Mouse (Mus musculus) urinary bladder, postnatal 36 days (tissue): Measurements from ENCODE around the gene Bpifb6.

Source experiments
- DNase-seq, 2 experiments: peaks; one replicate each; pipeline ENCODE4 v3.0.0; 2022; ENCODE audit warnings: low spot score in 2 of 2, mixed read lengths in 1 of 2

Gene Bpifb6

GRCm38 (mm10) chr2:153900088-153900487, at the start of gene Bpifb6:
TSS of gene Bpifb6 (plus strand) at chr2:153900388.
- no peak for DNase-seq

DNA sequence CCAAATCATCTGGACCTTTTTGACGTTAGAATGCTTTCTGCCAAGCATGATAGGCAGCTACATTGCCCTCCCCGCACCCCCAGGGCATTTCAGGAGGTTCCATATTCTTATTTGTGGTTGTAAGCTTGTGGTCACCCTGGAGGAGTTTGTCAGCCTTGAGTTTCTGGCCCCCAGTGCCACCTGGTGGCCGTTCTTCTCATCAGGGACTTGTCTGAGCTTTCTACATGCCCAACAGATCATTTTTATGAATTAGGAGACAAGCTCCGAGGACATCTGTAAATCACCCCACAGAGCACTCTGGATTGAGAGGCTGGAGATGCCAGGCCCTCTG, 49.2 kb upstream of the Bpifb6 start:
- DNase-seq = peak; percentile 34 to 37

DNA sequence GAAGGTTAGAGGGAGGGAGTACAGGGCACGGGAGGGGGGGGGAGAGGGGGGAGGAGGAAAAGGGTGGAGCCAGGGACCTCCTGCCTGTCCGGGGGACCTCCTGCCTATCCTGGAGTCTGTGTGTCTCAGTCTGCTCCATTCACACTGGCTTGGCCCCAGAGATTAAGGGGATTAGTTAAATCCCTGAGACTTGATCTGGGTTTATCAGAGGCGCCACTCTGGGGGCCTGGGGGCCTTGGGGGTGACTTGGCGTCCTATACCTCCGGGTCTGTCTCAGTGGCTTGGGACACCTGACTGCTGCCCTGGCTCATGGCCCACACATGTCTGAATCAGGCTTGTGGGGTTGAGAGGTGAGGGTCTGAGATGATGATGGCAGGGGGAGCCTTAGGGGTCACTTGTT, 46.6 kb upstream of the Bpifb6 start:
- no peak for DNase-seq

- DNase-seq = no peak
These were observed 40.6 kb upstream of the Bpifb6 start for GRCm38 (mm10) chr2:153859581-153859980.

GRCm38 (mm10) chr2:153860315-153860714, 39.9 kb upstream of the Bpifb6 start:
- DNase-seq = no peak

- no peak for DNase-seq
These were observed 39.5 kb upstream of the Bpifb6 start for GRCm38 (mm10) chr2:153860715-153861114.

DNA sequence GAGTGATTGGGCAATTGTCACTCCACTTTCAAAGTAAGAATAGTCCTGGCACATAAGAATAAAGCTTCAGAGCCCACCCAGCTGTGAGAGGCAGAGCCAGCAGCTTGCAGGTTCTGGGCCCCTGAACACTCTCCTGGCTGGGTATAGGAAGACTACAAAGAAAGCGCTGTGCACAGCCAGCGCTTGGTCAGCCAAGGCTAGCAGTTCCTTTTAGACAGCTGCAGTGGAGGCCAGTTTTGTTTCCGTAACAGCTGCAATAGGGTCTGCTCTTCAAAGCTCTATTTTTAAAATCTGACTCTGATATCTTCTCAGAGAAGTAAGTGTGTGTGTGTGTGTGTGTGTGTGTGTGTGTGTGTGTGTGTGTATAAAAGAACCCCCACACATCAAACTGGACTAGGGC, 38.2 kb upstream of the Bpifb6 start:
- no peak for DNase-seq

DNA sequence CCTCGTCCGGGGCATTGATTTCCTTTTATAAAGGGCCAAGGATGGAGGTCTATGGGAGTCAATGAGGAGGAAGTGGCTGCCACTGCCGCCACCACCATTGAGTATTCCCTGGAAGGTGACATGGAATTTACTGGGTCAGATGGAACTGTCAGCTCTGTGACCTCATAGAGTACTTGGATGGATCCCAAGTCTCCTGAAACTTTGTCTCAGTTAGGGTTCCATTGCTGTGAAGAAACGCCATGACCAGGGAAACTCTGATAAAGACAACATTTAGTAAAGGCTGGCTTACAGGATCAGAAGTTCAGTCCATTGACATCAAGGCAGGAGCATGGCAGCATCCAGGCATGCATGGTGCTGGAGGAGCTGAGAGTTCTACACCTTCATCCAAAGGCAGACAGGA, 29.2 kb upstream of the Bpifb6 start, which contains the start of gene Sun5:
TSS of gene Sun5 (minus strand) at position 101 of the 400 bp plus-strand sequence.
- DNase-seq = no peak

GRCm38 (mm10) chr2:153874745-153875144, 25.4 kb upstream of the Bpifb6 start, which contains the start of gene Bpifb2:
TSS of gene Bpifb2 (plus strand) at chr2:153875045.
- DNase-seq = no peak

DNA sequence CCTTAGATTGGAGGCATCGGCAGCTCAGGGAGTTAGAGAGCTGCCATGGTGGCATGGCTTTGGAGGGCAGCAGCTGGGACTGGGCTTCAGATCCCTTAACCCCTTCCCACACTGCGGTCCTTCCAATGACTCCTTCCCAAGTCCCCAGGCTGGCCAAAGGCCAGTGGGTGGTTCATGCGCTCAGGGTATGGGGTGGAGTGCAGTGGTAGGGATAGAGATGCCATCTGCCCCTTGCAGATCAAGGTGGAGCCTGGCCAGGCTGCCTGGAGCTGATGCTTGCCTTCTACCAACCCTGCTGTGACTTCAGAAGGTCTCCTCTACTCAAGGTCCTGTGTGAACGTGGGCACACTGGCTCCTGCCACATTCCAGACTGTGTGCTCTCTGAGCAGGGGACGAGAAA, 1.1 kb upstream of the Bpifb6 start:
- DNase-seq = no peak

- DNase-seq = peak in 1 of 2 experiments; percentile 4
These were observed 2.5 kb downstream of the Bpifb6 start for GRCm38 (mm10) chr2:153902726-153903125.

GRCm38 (mm10) chr2:153906626-153907025, 6.4 kb downstream of the Bpifb6 start:
- DNase-seq = no peak

GRCm38 (mm10) chr2:153914151-153914550, 14.0 kb downstream of the Bpifb6 start:
- peak in 1 of 2 experiments; percentile 26 for DNase-seq

DNA sequence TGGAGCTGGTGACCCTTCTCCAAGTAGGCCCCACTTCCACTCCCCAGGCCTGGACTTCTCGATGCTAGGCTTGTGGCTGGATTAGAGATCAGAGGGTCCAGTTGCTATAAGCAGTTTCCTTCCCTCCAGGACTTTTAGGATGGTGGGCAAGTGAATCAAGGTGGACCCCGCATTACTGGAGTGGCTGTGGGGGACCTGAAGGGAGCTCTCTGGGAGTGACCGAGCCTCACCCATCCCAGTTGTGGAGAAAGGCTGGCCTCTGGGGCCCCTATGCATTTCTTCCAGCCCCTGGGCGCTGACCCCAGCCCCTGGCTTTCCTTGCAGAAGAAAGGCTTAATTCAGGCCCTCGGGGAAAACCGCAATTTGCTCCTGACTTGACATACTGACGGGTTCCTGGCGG, 17.7 kb downstream of the Bpifb6 start, which contains the start of gene Bpifb3:
TSS of gene Bpifb3 (plus strand) at position 301 of the 400 bp plus-strand sequence.
- DNase-seq = no peak

GRCm38 (mm10) chr2:153921246-153921645, 21.1 kb downstream of the Bpifb6 start:
- no peak for DNase-seq

DNA sequence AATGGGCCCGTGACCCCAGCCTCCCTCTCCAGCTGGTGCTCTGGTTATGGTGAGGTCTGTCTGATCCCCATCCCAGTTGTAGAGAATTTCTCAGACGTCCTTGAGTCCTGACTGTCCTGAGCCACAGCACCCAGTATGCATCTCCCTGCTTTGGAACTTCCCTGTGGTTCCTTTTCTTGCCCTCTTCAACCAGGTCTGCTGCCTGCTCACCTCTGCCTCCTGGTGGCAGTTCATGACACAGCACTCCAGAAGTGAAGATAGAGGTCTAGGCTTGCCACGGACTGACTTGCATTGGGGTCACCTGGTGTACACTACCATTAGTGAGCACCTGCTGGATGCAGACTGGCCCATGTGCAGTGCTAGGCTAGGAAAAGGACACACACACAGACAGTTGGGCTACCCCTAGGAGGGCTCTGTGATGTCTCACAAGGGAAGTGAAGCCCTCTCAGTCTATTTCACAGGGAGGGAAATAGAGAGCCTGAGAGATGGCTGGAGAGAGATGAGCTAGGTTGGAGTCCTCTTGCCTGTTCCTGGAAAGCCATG, 29.8 kb downstream of the Bpifb6 start:
- DNase-seq = peak; percentile 4 to 19

- no peak for DNase-seq
These were observed 30.9 kb downstream of the Bpifb6 start for GRCm38 (mm10) chr2:153931125-153931524.

DNA sequence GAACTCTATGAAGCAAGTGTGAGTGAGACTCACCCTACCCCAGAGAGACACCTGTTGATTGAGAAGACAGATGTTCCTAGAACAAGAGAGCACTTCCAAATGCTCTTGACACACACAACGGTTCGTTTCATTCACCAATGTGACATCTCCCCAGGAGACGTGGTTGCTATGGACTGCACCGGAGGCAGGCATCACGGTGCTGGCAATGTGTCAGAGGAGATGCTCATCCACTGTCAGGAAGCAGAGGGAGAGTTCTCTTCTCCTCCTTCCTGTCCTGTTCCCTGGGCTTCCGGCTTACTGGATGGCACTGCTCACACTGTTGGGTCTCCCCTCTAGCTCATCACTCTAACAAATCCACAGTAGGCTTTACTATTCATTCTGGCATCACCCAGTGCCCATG, 33.1 kb downstream of the Bpifb6 start:
- DNase-seq = no peak

DNA sequence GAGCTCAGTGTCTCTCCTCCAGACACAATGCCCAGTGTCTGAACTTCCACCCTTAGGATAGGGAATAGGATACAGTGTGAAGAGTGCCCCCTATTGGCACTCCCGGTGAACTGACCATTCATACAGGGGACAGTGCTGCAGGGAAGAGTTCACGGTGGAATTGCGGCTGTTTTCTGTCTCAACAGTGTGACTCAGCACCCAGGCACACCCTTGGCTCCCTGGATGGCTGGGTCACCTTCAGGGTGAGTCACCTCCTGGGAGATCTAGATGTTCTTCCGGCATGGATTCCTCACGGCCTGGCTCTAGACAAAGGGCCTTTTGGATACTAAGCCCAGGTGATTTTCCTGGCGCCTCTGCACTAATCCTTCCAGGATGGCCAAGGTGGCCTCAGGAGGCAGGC, 35.2 kb downstream of the Bpifb6 start:
- DNase-seq = no peak

- DNase-seq = no peak
These were observed 37.7 kb downstream of the Bpifb6 start, which contains the start of gene Bpifb4 for GRCm38 (mm10) chr2:153937843-153938242. TSS of gene Bpifb4 (plus strand) at chr2:153938212.

DNA sequence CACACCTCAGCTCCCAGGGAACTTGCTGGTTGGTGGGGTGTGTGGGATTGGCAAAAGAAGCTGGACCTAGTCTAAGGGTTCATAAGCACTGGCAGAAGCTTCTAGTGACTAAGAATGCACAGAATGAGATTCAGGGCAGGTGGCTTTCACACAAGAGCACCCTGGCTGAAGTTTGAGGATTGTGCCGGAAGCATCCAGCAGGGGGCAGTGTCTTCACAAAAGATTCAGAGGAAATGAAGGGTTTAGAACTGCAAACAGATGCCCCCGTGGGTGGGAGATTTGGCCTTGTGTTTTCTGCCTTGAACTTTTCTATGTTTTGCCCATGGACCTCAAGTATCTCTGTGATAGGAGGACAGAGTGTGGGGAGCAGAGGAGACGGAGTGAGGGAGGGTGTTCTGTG, 43.3 kb downstream of the Bpifb6 start:
- DNase-seq = peak; percentile 9 to 19

GRCm38 (mm10) chr2:153944567-153944966, 44.4 kb downstream of the Bpifb6 start:
- no peak for DNase-seq

- peak; percentile 23 to 24 for DNase-seq
These were observed 52.7 kb downstream of the Bpifb6 start for GRCm38 (mm10) chr2:153952897-153953296.

- DNase-seq = peak in 1 of 2 experiments; percentile 7
These were observed 53.6 kb downstream of the Bpifb6 start for GRCm38 (mm10) chr2:153953836-153954235.
